Mouse (Mus musculus) liver, adult 2 months (tissue): ENCODE measurements around the gene Hnrnph1.
A peak's percentile ranks its signal among the peaks of the same experiment; 100 is the strongest.

ENCODE experiments used
- CTCF ChIP-seq: fragments of 200-500 bp; IDR thresholded peaks from 2 replicates; pipeline ENCODE4 v1.5.1; 2011; ENCODE audit warnings: low read depth, low read length, control low read depth
- POLR2A ChIP-seq: fragments of 200-500 bp; IDR thresholded peaks from 2 replicates; pipeline ENCODE4 v1.6.1; 2011; ENCODE audit warnings: low read length, control low read depth; ENCODE audit not compliant: insufficient read depth; ENCODE audit errors: extremely low read depth

GRCm38 (mm10) chr11:50364548-50364947, 12.2 kb upstream of the Hnrnph1 start:
- peak; percentile 71 for TF ChIP-seq CTCF
- no peak for TF ChIP-seq POLR2A
